Mouse (Mus musculus) neural tube, embryonic 15.5 days (tissue): ENCODE measurements at regions not wholly inside any gene's neighbourhood (a gene's known extent, or its start where the extent isn't known, plus 50 kb on each side); places are given as distances from the start of the nearest gene placed in this dataset.

ENCODE experiments used
- ATAC-seq: fragments of 200-750 bp; cut with Nextera tagmentation; 2 replicates; pipeline ENCODE4 v1.8.0; 2017; ENCODE audit warnings: mild to moderate bottlenecking, moderate TSS enrichment, moderate library complexity; ENCODE audit not compliant: low FRiP score
- H3K27ac ChIP-seq: fragments of 300-500 bp; sonication (generic); replicated peaks from 2 replicates; pipeline ENCODE4 v1.5.1; 2015; ENCODE audit warnings: mild to moderate bottlenecking, inconsistent platforms
- H3K27me3 ChIP-seq: fragments of 300-500 bp; sonication (generic); replicated peaks from 2 replicates; pipeline ENCODE4 v1.6.1; 2015; ENCODE audit warnings: inconsistent platforms
- H3K36me3 ChIP-seq: fragments of 300-500 bp; sonication (generic); 2 replicates; pipeline ENCODE4 v1.6.1; 2015; ENCODE audit warnings: inconsistent platforms
- H3K4me1 ChIP-seq: fragments of 300-500 bp; sonication (generic); 2 replicates; pipeline ENCODE4 v1.6.1; 2015; ENCODE audit warnings: inconsistent platforms
- H3K4me2 ChIP-seq: fragments of 300-500 bp; sonication (generic); 2 replicates; pipeline ENCODE4 v1.6.1; 2015; ENCODE audit warnings: inconsistent platforms, mild to moderate bottlenecking, moderate library complexity
- H3K4me3 ChIP-seq: fragments of 300-500 bp; sonication (generic); replicated peaks from 2 replicates; pipeline ENCODE4 v1.5.1; 2015; ENCODE audit warnings: mild to moderate bottlenecking, inconsistent platforms
- H3K9ac ChIP-seq: fragments of 300-500 bp; sonication (generic); replicated peaks from 2 replicates; pipeline ENCODE4 v1.6.1; 2015; ENCODE audit warnings: mild to moderate bottlenecking, inconsistent platforms
- H3K9me3 ChIP-seq: fragments of 300-500 bp; sonication (generic); replicated peaks from 2 replicates; pipeline ENCODE4 v1.6.1; 2016; ENCODE audit warnings: inconsistent platforms
- WGBS: fragments of 180-500 bp; shearing (Covaris S2); methylation state at CpG from one replicate; pipeline ENCODE4 v1.1.7; 2015; ENCODE audit warnings: mixed read lengths; 5-methylcytosine and 5-hydroxymethylcytosine counted together

DNA sequence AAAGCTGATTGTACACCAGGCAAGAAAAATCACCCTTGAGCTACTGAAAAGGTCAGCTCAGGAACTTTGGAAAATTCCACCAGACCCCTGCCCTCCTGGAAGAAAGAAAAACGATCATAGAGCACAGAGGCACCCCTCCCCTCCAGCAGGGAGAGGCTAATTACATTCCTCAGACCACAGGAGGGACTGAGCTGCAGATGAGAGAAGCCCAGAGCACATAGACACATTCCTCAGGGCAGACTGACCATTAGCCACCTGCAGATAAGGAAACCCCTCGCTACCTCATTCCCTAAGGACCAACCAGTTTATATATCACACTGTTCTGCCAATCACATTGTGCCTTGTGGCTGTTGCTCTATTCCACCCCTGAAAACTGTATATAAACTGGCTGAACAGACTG lies 230.3 kb downstream of the Parp8 start:
- Histone ChIP-seq H3K9ac (no peak overlapping the region), H3K27me3 (no peaks in the 10 kb centered on the region), H3K9me3 (no peaks in the 10 kb centered on the region), H3K36me3 (no peaks in the 10 kb centered on the region), H3K27ac (no peak overlapping the region), H3K4me3 (no peak overlapping the region), H3K4me2 (no peak overlapping the region), H3K4me1 (no peaks in the 10 kb centered on the region)
- WGBS = 43% methylated on average over 2 of the region's 2 CpGs
- ATAC-seq = no peak

DNA sequence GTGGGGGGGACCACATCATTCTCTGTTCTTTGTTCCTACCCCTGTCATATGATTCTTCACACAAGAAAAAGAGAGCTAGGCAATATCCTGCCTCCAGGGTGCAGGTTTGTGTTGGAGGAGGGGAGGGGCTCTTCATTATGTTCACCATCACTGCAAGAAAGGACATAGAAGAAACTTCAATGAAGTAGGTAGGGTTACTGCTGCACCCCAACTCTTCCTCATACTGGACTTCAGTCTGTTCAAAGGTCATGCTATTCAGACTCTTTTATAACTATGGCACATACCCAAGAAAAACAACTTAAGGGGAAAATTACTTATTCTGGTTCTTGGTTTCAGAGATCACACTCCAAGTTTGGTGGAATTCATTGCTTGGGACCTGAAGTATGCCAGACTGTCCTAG lies 243.7 kb downstream of the Parp8 start:
- no peaks in the 10 kb centered on the region for H3K4me1 ChIP-seq
- H3K4me2 ChIP-seq = no peak overlapping the region
- no peak overlapping the region for H3K27ac ChIP-seq
- no peaks in the 10 kb centered on the region for H3K36me3 ChIP-seq
- H3K27me3 ChIP-seq = no peaks in the 10 kb centered on the region
- H3K9me3 ChIP-seq = no peaks in the 10 kb centered on the region
- no peak overlapping the region for H3K9ac ChIP-seq
- H3K4me3 ChIP-seq = no peak overlapping the region
- ATAC-seq = no peak

DNA sequence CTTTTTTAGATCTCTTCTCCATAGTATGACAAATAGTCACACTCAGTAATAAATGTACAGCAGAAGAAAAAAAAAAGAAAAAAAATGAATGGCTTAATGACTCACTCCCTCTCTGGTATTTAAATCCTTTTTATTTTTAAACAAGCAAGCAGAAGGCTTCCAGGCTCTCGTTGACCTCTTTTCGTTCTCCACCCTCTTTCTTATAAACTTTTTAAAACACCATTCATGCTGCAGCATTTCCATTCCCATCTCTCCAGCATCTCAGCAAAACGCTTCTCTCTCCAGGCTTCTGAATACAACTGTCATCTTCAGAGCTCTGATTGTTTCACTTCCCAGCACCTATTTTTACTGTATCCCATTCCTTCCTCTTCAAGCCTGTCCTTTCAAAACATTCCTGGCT lies 259.8 kb downstream of the Parp8 start:
- no peaks in the 10 kb centered on the region for H3K4me1 ChIP-seq
- no peak overlapping the region for H3K4me3 ChIP-seq
- no peak overlapping the region for H3K27ac ChIP-seq
- no peaks in the 10 kb centered on the region for H3K36me3 ChIP-seq
- ATAC-seq = no peak
- H3K9me3 ChIP-seq = no peaks in the 10 kb centered on the region
- WGBS = 87% methylated on average over 3 of the region's 3 CpGs
- H3K4me2 ChIP-seq = no peak overlapping the region
- H3K9ac ChIP-seq = no peak overlapping the region
- H3K27me3 ChIP-seq = no peaks in the 10 kb centered on the region

DNA sequence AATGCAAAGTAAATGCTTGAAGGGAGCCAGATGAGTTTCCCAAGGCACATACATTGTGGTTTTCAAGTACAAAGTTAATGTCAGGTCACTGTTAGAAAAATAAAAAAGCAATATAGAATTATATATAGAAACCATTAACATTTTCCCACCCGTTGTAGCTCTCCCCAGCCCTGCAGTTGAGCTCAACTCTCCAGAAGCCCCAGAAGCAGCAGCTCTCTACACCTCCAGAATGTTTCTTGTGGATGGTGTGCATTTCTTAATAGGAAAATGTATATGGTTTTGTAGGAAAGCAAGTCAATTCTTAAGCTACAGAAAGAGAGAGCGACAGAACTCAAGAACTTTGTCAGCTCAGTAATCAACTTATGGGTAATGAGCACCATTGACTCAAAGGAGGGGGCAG lies 265.4 kb downstream of the Parp8 start:
- no peak for ATAC-seq

DNA sequence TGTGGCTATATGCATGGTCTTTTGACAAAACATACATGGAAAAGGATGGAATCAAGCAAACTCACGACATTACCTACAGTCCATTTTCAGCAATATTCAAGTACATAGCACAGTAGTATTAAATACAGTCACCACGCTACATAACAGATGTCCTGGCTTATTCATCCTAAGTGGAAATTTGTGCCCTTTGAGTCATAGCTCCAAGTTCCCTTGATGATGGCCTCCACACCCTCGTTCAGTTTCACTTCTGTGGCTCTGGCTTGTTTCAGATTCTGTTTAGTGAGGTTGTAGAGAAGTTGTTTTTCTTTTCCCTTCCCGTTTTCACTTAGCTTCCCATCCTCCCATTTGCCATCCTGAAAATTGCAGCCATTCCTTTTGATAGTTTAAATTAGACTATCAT lies 284.5 kb downstream of the Parp8 start:
- no peak for ATAC-seq
- Histone ChIP-seq H3K27ac (no peak overlapping the region), H3K4me1 (no peaks in the 10 kb centered on the region), H3K9ac (no peak overlapping the region), H3K36me3 (no peaks in the 10 kb centered on the region), H3K4me3 (no peak overlapping the region), H3K9me3 (no peaks in the 10 kb centered on the region), H3K27me3 (no peaks in the 10 kb centered on the region), H3K4me2 (no peak overlapping the region)
- 87% methylated on average over 4 of the region's 4 CpGs for WGBS

More for the DNA sequence above, 265.4 kb downstream of the Parp8 start:
- WGBS = 94% methylated on average over 2 of the region's 2 CpGs
- Histone ChIP-seq H3K4me3 (no peak overlapping the region), H3K9me3 (no peaks in the 10 kb centered on the region), H3K27ac (no peak overlapping the region), H3K4me1 (no peaks in the 10 kb centered on the region), H3K9ac (no peak overlapping the region), H3K27me3 (no peaks in the 10 kb centered on the region), H3K4me2 (no peak overlapping the region), H3K36me3 (no peaks in the 10 kb centered on the region)

DNA sequence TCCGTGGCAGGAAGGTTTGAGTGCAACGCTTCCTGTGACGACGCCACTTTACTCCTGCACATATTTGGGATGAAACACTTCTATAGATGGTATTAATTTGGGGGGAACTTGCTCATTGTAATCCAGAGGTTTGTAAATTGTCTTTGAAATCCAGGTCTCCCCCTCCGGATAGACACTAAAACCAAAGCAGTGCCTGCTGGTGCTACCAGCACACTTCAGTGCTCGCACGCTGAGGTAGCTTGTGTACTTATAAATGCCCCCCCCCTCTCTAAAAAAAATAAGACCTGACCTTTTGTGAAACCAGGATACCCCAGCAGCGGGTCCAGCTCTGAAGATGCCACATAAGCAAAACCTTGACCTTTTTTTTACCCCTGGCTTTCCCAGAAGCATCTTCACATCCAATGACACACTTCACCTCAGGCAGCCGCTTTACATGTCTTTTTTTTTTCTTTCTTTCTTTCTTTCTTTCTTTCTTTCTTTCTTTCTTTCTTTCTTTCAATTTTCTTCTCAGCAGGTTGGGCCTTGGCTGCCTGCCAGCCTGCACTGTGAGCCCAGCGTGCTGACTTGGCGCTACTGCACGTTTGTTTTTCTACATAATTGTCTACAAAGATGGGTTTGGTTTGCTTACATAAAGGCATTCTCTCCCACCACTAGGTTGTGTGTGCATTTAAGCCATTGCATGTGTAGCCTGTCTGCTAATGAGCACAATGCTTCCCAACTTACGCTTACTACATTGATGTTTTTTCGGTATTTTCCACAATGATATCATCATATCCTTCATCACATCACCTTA lies 301.8 kb downstream of the Parp8 start:
- Histone ChIP-seq H3K36me3 (no peaks in the 10 kb centered on the region), H3K27ac (no peak overlapping the region), H3K4me2 (no peak overlapping the region; the same call in 1 of the 2 replicates), H3K27me3 (no peaks in the 10 kb centered on the region), H3K9me3 (no peaks in the 10 kb centered on the region), H3K4me1 (no peaks in the 10 kb centered on the region), H3K4me3 (no peak overlapping the region), H3K9ac (no peak overlapping the region)
- peak; percentile 53; the same call in 1 of the 2 replicates for ATAC-seq
- 62% methylated on average over 14 of the region's 14 CpGs for WGBS

DNA sequence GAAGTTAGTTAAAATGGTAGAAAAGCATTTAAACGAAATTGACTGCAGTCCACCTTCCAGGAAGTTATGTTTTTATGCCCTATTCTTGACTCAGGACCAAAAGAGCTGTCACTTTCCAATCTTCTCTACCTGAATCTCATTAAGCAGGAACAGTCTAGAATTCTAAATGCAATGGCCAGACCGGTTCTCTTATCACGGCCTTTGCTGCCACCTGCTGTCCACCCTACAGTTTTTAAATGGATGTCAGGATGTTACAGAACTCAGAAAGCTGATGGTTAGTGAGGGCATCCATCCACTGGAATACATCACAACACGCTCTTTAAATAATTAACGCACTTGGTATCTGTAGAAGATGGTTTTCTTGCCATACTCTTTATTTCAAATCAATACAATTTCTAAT lies 310.5 kb downstream of the Parp8 start:
- peak; percentile 32; the same call in 1 of the 2 replicates for ATAC-seq
- Histone ChIP-seq H3K9ac (no peak overlapping the region), H3K9me3 (no peaks in the 10 kb centered on the region), H3K4me1 (peaks cover 12% of the 10 kb centered on the region), H3K4me2 (no peak overlapping the region), H3K4me3 (no peak overlapping the region), H3K27me3 (peaks cover 40% of the 10 kb centered on the region), H3K36me3 (no peaks in the 10 kb centered on the region), H3K27ac (no peak overlapping the region)
- 21% methylated on average over 5 of the region's 5 CpGs for WGBS

DNA sequence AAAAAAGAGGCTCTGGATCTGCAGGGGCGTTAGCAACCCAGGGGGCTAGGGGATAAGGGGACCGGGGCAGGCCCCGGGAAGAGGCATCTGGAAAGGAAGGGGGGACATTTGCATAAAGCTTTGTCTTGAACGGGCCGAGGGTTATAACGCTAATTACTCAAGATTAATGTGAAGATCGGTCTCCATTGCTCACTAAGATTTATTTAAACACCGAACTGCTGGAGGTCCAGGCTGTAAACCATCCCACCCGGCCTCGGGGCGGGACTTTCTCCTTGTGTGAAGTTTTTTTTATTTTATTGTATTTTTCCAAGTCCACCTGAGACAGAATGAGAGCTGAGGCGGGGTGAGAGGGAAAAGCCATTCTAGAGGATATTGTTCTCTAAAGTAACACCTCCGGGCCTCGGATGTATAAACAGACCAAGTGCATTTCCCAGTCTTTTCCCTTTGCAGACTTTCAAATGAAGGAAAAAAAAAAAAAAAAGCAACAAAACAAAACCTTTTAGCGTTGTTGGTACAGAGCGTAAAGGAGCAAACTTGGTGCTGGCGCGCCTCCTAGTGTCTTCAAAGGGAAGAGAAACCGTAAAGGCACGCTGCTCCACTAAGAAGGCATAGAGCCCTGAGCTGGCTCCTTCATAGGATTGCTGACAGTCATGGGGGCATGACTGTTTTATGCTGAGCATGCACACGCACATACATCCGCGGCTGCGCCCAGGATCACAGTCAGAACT lies 313.3 kb downstream of the Parp8 start:
- ATAC-seq = peak; percentile 91
- Histone ChIP-seq H3K4me3 (peak overlapping the region; percentile 25), H3K27ac (no peak overlapping the region), H3K4me2 (peak overlapping the region; percentile 55), H3K27me3 (peaks cover 66% of the 10 kb centered on the region), H3K4me1 (peaks cover 15% of the 10 kb centered on the region), H3K9me3 (no peaks in the 10 kb centered on the region), H3K9ac (no peak overlapping the region), H3K36me3 (no peaks in the 10 kb centered on the region)
- WGBS = under 1% methylated on average over 24 of the region's 24 CpGs

DNA sequence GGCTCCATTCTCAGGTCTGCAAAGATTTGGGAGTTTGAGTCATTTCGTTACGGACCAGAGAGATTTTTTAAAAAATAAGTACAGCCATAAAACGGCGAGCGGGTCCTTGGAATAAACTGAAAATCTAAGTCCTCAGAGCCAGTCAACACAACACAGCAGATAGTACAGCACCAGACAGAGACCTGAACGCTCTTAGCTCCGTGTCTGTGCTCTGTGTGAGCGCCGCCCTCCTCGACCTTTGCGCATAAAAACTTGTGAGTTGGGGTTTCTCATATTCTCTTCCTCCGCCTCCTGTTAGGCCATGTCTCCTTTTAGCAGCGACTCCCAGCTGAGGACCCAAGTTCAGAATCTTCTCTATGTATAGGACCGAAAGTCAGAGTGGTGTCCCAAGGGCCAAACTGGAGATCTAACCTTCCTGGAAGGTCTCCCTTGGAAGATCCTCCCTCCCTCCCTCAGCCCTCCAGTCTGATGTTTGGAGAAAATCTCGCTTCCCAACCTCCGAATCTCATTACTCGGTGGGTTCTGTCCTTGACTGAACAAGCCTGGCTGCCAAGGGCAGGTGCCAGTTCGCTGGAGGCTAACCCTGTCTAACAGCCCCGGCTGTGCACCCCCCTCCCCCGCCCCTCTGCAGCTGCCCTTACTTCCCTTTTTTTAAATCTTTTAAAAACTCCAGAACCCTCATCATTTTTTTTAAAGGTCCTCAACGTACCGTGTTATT lies 314.0 kb downstream of the Parp8 start:
- Histone ChIP-seq H3K27me3 (peaks cover 72% of the 10 kb centered on the region), H3K27ac (no peak overlapping the region), H3K4me3 (peak overlapping the region; percentile 25), H3K4me1 (peaks cover 15% of the 10 kb centered on the region), H3K9ac (no peak overlapping the region), H3K36me3 (no peaks in the 10 kb centered on the region), H3K4me2 (peak overlapping the region; percentile 55), H3K9me3 (no peaks in the 10 kb centered on the region)
- under 1% methylated on average over 22 of the region's 22 CpGs for WGBS
- no peak for ATAC-seq

DNA sequence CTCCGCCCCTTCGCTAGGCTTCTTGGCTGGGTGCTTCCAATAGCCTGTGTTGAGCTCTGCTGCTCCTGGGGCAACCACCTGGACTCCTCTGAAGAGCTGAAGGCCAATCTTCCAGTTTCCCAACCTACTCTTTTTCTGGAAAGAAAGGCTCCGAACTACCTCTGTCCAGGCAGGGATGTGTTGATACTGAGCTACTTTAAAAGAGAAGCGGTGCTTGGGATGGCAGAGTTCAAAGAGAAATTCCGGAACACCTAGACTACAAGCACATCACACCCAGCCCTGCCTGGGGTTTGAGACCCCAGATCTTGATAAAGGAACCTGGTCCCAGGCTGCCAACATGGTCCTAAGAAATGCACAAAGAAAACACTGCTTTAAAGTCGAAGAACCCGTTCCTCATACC lies 315.7 kb downstream of the Parp8 start:
- H3K4me1 ChIP-seq = peaks cover 24% of the 10 kb centered on the region
- no peak overlapping the region for H3K27ac ChIP-seq
- no peaks in the 10 kb centered on the region for H3K9me3 ChIP-seq
- H3K9ac ChIP-seq = no peak overlapping the region
- ATAC-seq = no peak
- H3K27me3 ChIP-seq = peaks cover 79% of the 10 kb centered on the region
- H3K4me2 ChIP-seq = no peak overlapping the region
- H3K4me3 ChIP-seq = no peak overlapping the region
- 7% methylated on average over 7 of the region's 7 CpGs for WGBS
- no peaks in the 10 kb centered on the region for H3K36me3 ChIP-seq

DNA sequence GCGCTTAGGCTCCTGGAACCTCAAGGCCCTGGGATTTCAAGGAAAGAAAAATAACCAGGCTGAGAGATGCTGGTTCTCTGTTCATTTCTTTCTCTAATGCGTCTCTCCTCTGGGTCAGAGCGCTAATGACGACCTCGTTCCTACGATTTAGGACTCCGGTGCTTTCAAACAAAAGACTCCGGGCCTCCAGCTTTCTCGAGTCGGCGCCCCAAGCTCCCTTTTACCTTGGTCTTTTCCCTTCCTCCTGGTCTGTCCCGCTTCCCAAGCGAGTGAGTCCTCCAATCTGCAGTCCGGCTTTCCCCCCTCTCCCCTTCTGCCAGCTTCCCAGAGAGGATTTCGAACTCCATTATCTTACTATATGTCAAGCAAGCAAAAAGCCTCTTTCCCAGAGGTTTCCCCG lies 316.5 kb downstream of the Parp8 start:
- under 1% methylated on average over 16 of the region's 16 CpGs for WGBS
- H3K4me2 ChIP-seq = peak overlapping the region; percentile 9; the same call in 1 of the 2 replicates

DNA sequence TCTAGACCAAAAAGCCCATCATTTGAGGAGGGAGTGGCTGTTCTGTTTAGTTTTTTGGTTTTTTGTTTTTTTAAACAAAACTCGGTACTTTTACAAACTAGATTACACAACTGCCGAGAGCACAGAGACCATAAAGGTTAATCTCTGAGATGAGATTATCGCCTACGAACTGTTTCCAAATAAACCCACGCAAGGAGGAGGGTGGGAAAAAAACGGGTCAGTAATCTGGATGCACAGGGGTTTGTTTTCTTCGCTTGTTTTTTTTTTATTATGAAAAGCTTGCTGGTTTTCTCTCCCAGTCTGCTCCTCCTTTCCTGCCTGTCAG lies 316.9 kb downstream of the Parp8 start:
- Histone ChIP-seq H3K9me3 (no peaks in the 10 kb centered on the region), H3K36me3 (no peaks in the 10 kb centered on the region), H3K4me2 (0 out of 2 replicates have a peak overlapping the region, but pooled peaks have one; percentile 9), H3K9ac (no peak overlapping the region), H3K4me1 (peaks cover 24% of the 10 kb centered on the region), H3K27ac (no peak overlapping the region), H3K4me3 (no peak overlapping the region), H3K27me3 (peaks cover 81% of the 10 kb centered on the region)
- no peak for ATAC-seq
- 1% methylated on average over 7 of the region's 7 CpGs for WGBS

More for the DNA sequence above, 316.5 kb downstream of the Parp8 start:
- Histone ChIP-seq H3K4me3 (no peak overlapping the region), H3K4me1 (peaks cover 24% of the 10 kb centered on the region), H3K27ac (no peak overlapping the region), H3K9ac (no peak overlapping the region), H3K27me3 (peaks cover 81% of the 10 kb centered on the region), H3K36me3 (no peaks in the 10 kb centered on the region), H3K9me3 (no peaks in the 10 kb centered on the region)
- ATAC-seq = no peak
